Mouse (Mus musculus) neural tube, embryonic 11.5 days (tissue): Measurements from ENCODE around the gene Slc25a11. TPM values are rescaled to one million over a fixed set of nuclear protein-coding genes. Genes with fewer than 3 reads are reported as not detected.

Source experiments
- ATAC-seq: fragments of 200-750 bp; cut with Nextera tagmentation; 2 replicates; pipeline ENCODE4 v1.8.0; 2017; ENCODE audit warnings: moderate number of reproducible peaks, mild to moderate bottlenecking, moderate TSS enrichment, moderate library complexity; ENCODE audit not compliant: insufficient read depth, low FRiP score, low TSS enrichment
- DNase-seq: peaks from one replicate; pipeline ENCODE4 v3.0.0-alpha.2; 2015; ENCODE audit warnings: low spot score
- H3K27ac ChIP-seq: fragments of 300-500 bp; sonication (generic); 2 replicates; pipeline ENCODE4 v1.5.1; 2014; ENCODE audit warnings: low read depth, mild to moderate bottlenecking, low read length
- H3K27me3 ChIP-seq: fragments of 300-500 bp; sonication (generic); 2 replicates; pipeline ENCODE4 v1.6.1; 2014; ENCODE audit warnings: mild to moderate bottlenecking, low read length, mixed read lengths; ENCODE audit not compliant: control insufficient read depth, insufficient read depth
- H3K36me3 ChIP-seq: fragments of 300-500 bp; sonication (generic); 2 replicates; pipeline ENCODE4 v1.6.1; 2014; ENCODE audit warnings: mild to moderate bottlenecking, low read length, moderate library complexity, mixed read lengths; ENCODE audit not compliant: control insufficient read depth, insufficient read depth
- H3K4me1 ChIP-seq: fragments of 300-500 bp; sonication (generic); 2 replicates; pipeline ENCODE4 v1.6.1; 2014; ENCODE audit warnings: low read length, mixed read lengths; ENCODE audit not compliant: control insufficient read depth, insufficient read depth
- H3K4me2 ChIP-seq: fragments of 300-500 bp; sonication (generic); 2 replicates; pipeline ENCODE4 v1.6.1; 2014; ENCODE audit warnings: low read depth, mild to moderate bottlenecking, moderate library complexity
- H3K4me3 ChIP-seq: fragments of 300-500 bp; sonication (generic); 2 replicates; pipeline ENCODE4 v1.5.1; 2014; ENCODE audit warnings: low read depth, low read length
- H3K9ac ChIP-seq: fragments of 300-500 bp; sonication (generic); 2 replicates; pipeline ENCODE4 v1.6.1; 2014; ENCODE audit warnings: mild to moderate bottlenecking, low read length
- H3K9me3 ChIP-seq: fragments of 300-500 bp; sonication (generic); 2 replicates; pipeline ENCODE4 v1.6.1; 2016; ENCODE audit warnings: low read length; ENCODE audit not compliant: control insufficient read depth
- WGBS: fragments of 180-500 bp; shearing (Covaris S2); extraction: QIAGEN DNeasy Blood & Tissue Kit; methylation state at CpG from one replicate; pipeline ENCODE4 v1.1.7; 2014; 5-methylcytosine and 5-hydroxymethylcytosine counted together
- polyA plus RNA-seq: library from polyadenylated mRNA; unstranded; fragments of >200 nt; fragmentation: Nextera tagmentation; extraction: Ambion mirVana; gene quantifications from 2 replicates; pipeline ENCODE4 v1.2.1, GENCODE M21; 2014

The Slc25a11 gene
- polyA plus RNA-seq, 1 experiment from 2014 or later: 142 TPM

DNA sequence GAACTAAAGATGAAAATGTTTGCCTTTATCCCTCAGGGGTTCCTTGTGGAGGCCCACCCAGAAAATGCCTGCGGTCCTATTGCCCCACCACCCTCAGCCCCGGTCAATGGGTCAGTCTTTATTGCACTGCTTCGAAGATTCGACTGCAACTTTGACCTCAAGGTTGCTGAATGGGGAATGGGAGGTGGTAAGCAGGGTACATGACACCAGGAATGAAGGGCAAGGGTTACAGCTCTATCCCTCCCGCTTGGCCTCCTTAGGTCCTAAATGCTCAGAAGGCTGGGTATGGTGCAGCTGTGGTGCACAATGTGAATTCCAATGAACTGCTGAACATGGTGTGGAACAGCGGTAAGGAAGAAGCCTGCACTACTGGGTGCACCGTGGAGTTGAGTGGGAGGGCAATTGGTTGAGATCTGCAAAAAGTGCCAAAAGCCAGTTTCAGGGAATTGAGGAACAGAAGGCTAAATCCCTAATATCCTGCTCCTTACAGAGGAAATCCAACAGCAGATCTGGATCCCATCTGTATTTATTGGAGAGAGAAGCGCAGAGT, 2.0 kb upstream of the Slc25a11 start:
- peaks cover 28% of the 10 kb centered on the region for H3K4me1 ChIP-seq
- no peak for DNase-seq
- 0 out of 2 replicates have a peak overlapping the region, but pooled peaks have one; percentile 1 for H3K4me2 ChIP-seq
- 83% methylated on average over 8 of the region's 8 CpGs for WGBS
- no peak overlapping the region; the same call in 1 of the 2 replicates for H3K9ac ChIP-seq
- H3K27ac ChIP-seq: no peak overlapping the region
- H3K27me3 ChIP-seq: no peaks in the 10 kb centered on the region
- no peak for ATAC-seq
- peaks cover 21% of the 10 kb centered on the region for H3K36me3 ChIP-seq
- no peak overlapping the region for H3K4me3 ChIP-seq
- H3K9me3 ChIP-seq: no peaks in the 10 kb centered on the region

DNA sequence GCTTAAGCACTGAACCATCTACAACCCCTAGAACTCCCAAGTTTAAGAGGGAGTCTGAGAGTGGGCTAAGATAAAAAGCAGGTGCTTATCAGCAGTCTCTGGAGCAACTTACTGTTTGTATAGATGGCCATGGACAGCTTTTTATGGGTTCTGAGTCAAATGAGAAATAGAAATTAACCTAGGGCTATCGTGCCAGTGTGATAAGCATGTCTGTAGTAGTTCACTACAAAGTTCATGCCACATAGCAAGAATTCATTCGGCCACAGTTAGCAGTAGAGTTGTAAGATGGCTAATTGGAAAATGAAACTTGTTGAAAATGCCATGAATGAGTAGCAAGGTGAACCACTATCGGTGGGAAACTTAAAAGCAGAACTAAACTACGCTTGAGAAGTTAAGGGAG, 1.2 kb upstream of the Slc25a11 start:
- peaks cover 28% of the 10 kb centered on the region for H3K4me1 ChIP-seq
- H3K36me3 ChIP-seq: peaks cover 22% of the 10 kb centered on the region

DNA sequence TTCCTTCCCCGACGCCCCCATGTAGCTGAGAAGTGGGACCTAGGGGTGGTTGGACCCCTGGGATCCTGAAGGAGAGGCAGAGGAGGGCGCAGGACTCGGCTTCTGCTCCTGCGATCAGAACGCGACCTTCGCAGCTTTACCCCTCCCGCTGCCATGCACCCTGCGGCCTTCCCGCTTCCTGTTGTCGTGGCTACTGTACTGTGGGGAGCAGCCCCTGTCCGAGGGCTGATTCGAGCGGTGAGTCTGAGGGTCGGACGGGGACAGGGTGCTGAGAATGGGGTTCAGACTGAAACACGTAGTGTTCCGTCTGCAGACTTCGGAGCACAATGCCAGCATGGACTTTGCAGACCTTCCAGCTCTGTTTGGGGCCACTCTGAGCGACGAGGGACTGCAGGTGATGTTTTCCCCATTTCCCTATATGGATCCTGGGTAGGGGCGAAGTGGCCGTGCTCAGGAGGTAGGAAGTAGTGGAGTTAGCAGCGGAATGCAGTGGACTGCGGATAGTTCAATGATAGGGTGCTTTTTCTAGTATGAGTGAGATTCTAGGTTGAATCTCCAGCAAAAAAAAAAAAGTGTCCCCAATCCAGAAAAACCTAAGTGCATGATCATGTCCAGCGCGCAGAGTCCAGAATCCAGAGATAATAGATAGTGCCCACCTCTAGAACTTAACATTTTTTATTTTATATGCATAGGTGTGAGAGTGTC, 589 bp upstream of the Slc25a11 start:
- Histone ChIP-seq H3K4me1 (peaks cover 26% of the 10 kb centered on the region), H3K27ac (peak overlapping the region; percentile 85), H3K4me3 (peak overlapping the region; percentile 78), H3K9me3 (no peaks in the 10 kb centered on the region), H3K4me2 (peak overlapping the region; percentile 96), H3K9ac (peak overlapping the region; percentile 79), H3K27me3 (no peaks in the 10 kb centered on the region), H3K36me3 (peaks cover 22% of the 10 kb centered on the region)
- peak; percentile 28 for DNase-seq
- WGBS: 5% methylated on average over 28 of the region's 28 CpGs
- 0 out of 2 replicates have a peak, but pooled peaks have one; percentile 38 for ATAC-seq

More for the DNA sequence above, 1.2 kb upstream of the Slc25a11 start:
- Histone ChIP-seq H3K27ac (no peak overlapping the region), H3K4me2 (peak overlapping the region; percentile 96), H3K27me3 (no peaks in the 10 kb centered on the region), H3K4me3 (peak overlapping the region; percentile 78; the same call in 1 of the 2 replicates), H3K9me3 (no peaks in the 10 kb centered on the region), H3K9ac (peak overlapping the region; percentile 79)
- 91% methylated on average over 4 of the region's 4 CpGs for WGBS
- DNase-seq (no peak), ATAC-seq (no peak)

DNA sequence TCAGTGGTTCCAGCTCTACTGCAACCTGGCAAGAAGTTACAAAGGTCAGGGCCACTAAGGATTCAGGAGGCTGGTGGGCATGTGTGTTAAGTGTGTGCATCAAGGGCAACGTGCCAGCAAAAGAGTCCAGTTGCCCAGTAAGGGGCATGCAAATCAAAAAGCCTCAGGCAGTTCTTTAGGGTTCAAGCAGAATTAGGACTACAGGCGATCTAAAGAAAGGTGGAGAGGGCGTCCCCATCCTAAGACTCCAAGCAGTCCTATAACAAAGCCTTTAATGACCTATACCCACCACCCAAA, 1.1 kb downstream of the Slc25a11 start:
- peaks cover 19% of the 10 kb centered on the region for H3K36me3 ChIP-seq
- WGBS: 27% methylated on average over 3 of the region's 3 CpGs

GRCm38 (mm10) chr11:70645461-70646258, 1.6 kb downstream of the Slc25a11 start:
- peaks cover 15% of the 10 kb centered on the region for H3K36me3 ChIP-seq
- H3K4me1 ChIP-seq: peaks cover 15% of the 10 kb centered on the region
- H3K4me2 ChIP-seq: peak overlapping the region; percentile 79
- H3K4me3 ChIP-seq: peak overlapping the region; percentile 78
- no peak overlapping the region for H3K27ac ChIP-seq
- H3K9me3 ChIP-seq: no peaks in the 10 kb centered on the region
- H3K9ac ChIP-seq: peak overlapping the region; percentile 81
- no peak for ATAC-seq
- no peak for DNase-seq
- no peaks in the 10 kb centered on the region for H3K27me3 ChIP-seq
- 90% methylated on average over 12 of the region's 12 CpGs for WGBS

More for the DNA sequence above, 1.1 kb downstream of the Slc25a11 start:
- DNase-seq (no peak), ATAC-seq (no peak)
- Histone ChIP-seq H3K9ac (peak overlapping the region; percentile 81), H3K9me3 (no peaks in the 10 kb centered on the region), H3K4me1 (peaks cover 19% of the 10 kb centered on the region), H3K4me2 (peak overlapping the region; percentile 79), H3K4me3 (peak overlapping the region; percentile 78), H3K27ac (peak overlapping the region; percentile 80; the same call in 1 of the 2 replicates), H3K27me3 (no peaks in the 10 kb centered on the region)

GRCm38 (mm10) chr11:70644564-70645103, 2.6 kb downstream of the Slc25a11 start:
- 96% methylated on average over 8 of the region's 8 CpGs for WGBS
- Histone ChIP-seq H3K36me3 (peaks cover 10% of the 10 kb centered on the region), H3K4me1 (peaks cover 13% of the 10 kb centered on the region), H3K27me3 (no peaks in the 10 kb centered on the region), H3K9me3 (no peaks in the 10 kb centered on the region), H3K27ac (no peak overlapping the region), H3K4me2 (no peak overlapping the region), H3K4me3 (no peak overlapping the region), H3K9ac (no peak overlapping the region)
- ATAC-seq (no peak), DNase-seq (no peak)

GRCm38 (mm10) chr11:70643051-70643450, 4.2 kb downstream of the Slc25a11 start:
- H3K4me1 ChIP-seq: peaks cover 9% of the 10 kb centered on the region

GRCm38 (mm10) chr11:70641241-70641640, 6.0 kb downstream of the Slc25a11 start:
- DNase-seq (no peak), ATAC-seq (no peak)
- H3K4me3 ChIP-seq: no peak overlapping the region
- peaks cover 9% of the 10 kb centered on the region; the same call in 1 of the 2 replicates for H3K36me3 ChIP-seq
- no peaks in the 10 kb centered on the region for H3K9me3 ChIP-seq
- H3K4me2 ChIP-seq: no peak overlapping the region
- H3K4me1 ChIP-seq: peaks cover 4% of the 10 kb centered on the region
- 90% methylated on average over 7 of the region's 7 CpGs for WGBS
- no peak overlapping the region for H3K9ac ChIP-seq
- H3K27ac ChIP-seq: no peak overlapping the region
- no peaks in the 10 kb centered on the region for H3K27me3 ChIP-seq

More at GRCm38 (mm10) chr11:70643051-70643450, 4.2 kb downstream of the Slc25a11 start:
- Histone ChIP-seq H3K9me3 (no peaks in the 10 kb centered on the region), H3K4me2 (no peak overlapping the region), H3K27me3 (no peaks in the 10 kb centered on the region), H3K4me3 (no peak overlapping the region), H3K27ac (no peak overlapping the region), H3K36me3 (peaks cover 9% of the 10 kb centered on the region; the same call in 1 of the 2 replicates), H3K9ac (no peak overlapping the region)
- DNase-seq: no peak
- 94% methylated on average over 6 of the region's 6 CpGs for WGBS
- ATAC-seq: no peak
